Mouse (Mus musculus) heart, embryonic 13.5 days (tissue): ENCODE measurements around the gene Acad12. TPM values are rescaled to one million over a fixed set of nuclear protein-coding genes. Genes with fewer than 3 reads are reported as not detected.
"Not testable (repeated sequence)": the region's sequence is repeated elsewhere in the genome, so short reads cannot be mapped to it uniquely, and the experiment has no call there.

Source experiments
- ATAC-seq: fragments of 200-750 bp; cut with Nextera tagmentation; 2 replicates; pipeline ENCODE4 v1.8.0; 2017; ENCODE audit warnings: moderate TSS enrichment; ENCODE audit not compliant: insufficient number of reproducible peaks, low FRiP score, low TSS enrichment; ENCODE audit errors: extremely low read depth
- H3K27ac ChIP-seq: fragments of 300-500 bp; sonication (generic); replicated peaks from 2 replicates; pipeline ENCODE4 v1.5.1; 2015; ENCODE audit warnings: moderate library complexity, mild to moderate bottlenecking, inconsistent platforms
- H3K27me3 ChIP-seq: fragments of 300-500 bp; sonication (generic); replicated peaks from 2 replicates; pipeline ENCODE4 v1.6.1; 2015; ENCODE audit warnings: mild to moderate bottlenecking, inconsistent platforms
- H3K36me3 ChIP-seq: fragments of 300-500 bp; sonication (generic); 2 replicates; pipeline ENCODE4 v1.6.1; 2015; ENCODE audit warnings: mild to moderate bottlenecking, inconsistent platforms
- H3K4me1 ChIP-seq: fragments of 300-500 bp; sonication (generic); 2 replicates; pipeline ENCODE4 v1.6.1; 2015; ENCODE audit warnings: inconsistent platforms
- H3K4me2 ChIP-seq: fragments of 300-500 bp; sonication (generic); 2 replicates; pipeline ENCODE4 v1.6.1; 2015; ENCODE audit warnings: inconsistent platforms, mild to moderate bottlenecking, moderate library complexity
- H3K4me3 ChIP-seq: fragments of 300-500 bp; sonication (generic); 2 replicates; pipeline ENCODE4 v1.5.1; 2015; ENCODE audit warnings: moderate library complexity, mild to moderate bottlenecking, inconsistent platforms
- H3K9ac ChIP-seq: fragments of 300-500 bp; sonication (generic); 2 replicates; pipeline ENCODE4 v1.6.1; 2015; ENCODE audit warnings: inconsistent platforms, mild to moderate bottlenecking, moderate library complexity
- H3K9me3 ChIP-seq: fragments of 300-500 bp; sonication (generic); 2 replicates; pipeline ENCODE4 v1.6.1; 2016; ENCODE audit warnings: inconsistent platforms
- WGBS: fragments of 180-500 bp; shearing (Covaris S2); methylation state at CpG from one replicate; pipeline ENCODE4 v1.1.7; 2015; ENCODE audit warnings: mixed read lengths; 5-methylcytosine and 5-hydroxymethylcytosine counted together
- polyA plus RNA-seq: library from polyadenylated mRNA; unstranded; fragments of >200 nt; fragmentation: Nextera tagmentation; extraction: Ambion mirVana; gene quantifications from 2 replicates; pipeline ENCODE4 v1.2.1, GENCODE M21; 2015

The Acad12 gene
- polyA plus RNA-seq, 1 experiment from 2014 or later = 5.1 TPM

- 41% methylated on average over 7 of the region's 8 CpGs for WGBS
- H3K36me3 ChIP-seq, ATAC-seq: not testable (repeated sequence)
Measured at GRCm38 (mm10) chr5:121609556-121610135, 9.1 kb downstream of the Acad12 start.

GRCm38 (mm10) chr5:121606151-121606550 lies 12.6 kb downstream of the Acad12 start:
- Histone ChIP-seq H3K4me2 (no peak overlapping the region), H3K4me1 (peaks cover 4% of the 10 kb centered on the region; the same call in 1 of the 2 replicates), H3K4me3 (no peak overlapping the region), H3K9me3 (no peaks in the 10 kb centered on the region), H3K9ac (no peak overlapping the region), H3K36me3 (no peaks in the 10 kb centered on the region), H3K27me3 (no peaks in the 10 kb centered on the region), H3K27ac (no peak overlapping the region)
- ATAC-seq = no peak
- WGBS = 0% methylated on average over 2 of the region's 2 CpGs

More at GRCm38 (mm10) chr5:121609556-121610135, 9.1 kb downstream of the Acad12 start:
- H3K4me1 ChIP-seq, H3K27me3 ChIP-seq, H3K27ac ChIP-seq, H3K4me2 ChIP-seq, H3K4me3 ChIP-seq, H3K9ac ChIP-seq, H3K9me3 ChIP-seq: not testable (repeated sequence)

GRCm38 (mm10) chr5:121603815-121604214 lies 14.9 kb downstream of the Acad12 start:
- H3K36me3 ChIP-seq, H3K4me3 ChIP-seq, H3K9me3 ChIP-seq, H3K4me2 ChIP-seq, ATAC-seq, H3K27me3 ChIP-seq, H3K4me1 ChIP-seq, H3K27ac ChIP-seq, H3K9ac ChIP-seq: not testable (repeated sequence)
- WGBS = 58% methylated on average over 1 of the region's 1 CpGs

- WGBS = 29% methylated on average over 9 of the region's 9 CpGs
- no peak for ATAC-seq
- peaks cover 11% of the 10 kb centered on the region; the same call in 1 of the 2 replicates for H3K27me3 ChIP-seq
- H3K4me2 ChIP-seq = no peak overlapping the region; the same call in 1 of the 2 replicates
- no peak overlapping the region for H3K27ac ChIP-seq
- H3K9ac ChIP-seq = peak overlapping the region; percentile 48
- H3K9me3 ChIP-seq = no peaks in the 10 kb centered on the region
- no peaks in the 10 kb centered on the region for H3K36me3 ChIP-seq
- H3K4me1 ChIP-seq = peaks cover 7% of the 10 kb centered on the region
- H3K4me3 ChIP-seq = no peak overlapping the region
Measured at GRCm38 (mm10) chr5:121601547-121602299, 17.0 kb downstream of the Acad12 start.

- peaks cover 23% of the 10 kb centered on the region for H3K4me1 ChIP-seq
- no peaks in the 10 kb centered on the region for H3K36me3 ChIP-seq
- H3K27me3 ChIP-seq = peaks cover 11% of the 10 kb centered on the region; the same call in 1 of the 2 replicates
- H3K4me2 ChIP-seq = no peak overlapping the region
- H3K4me3 ChIP-seq = no peak overlapping the region
- no peak for ATAC-seq
- no peak overlapping the region for H3K9ac ChIP-seq
- no peak overlapping the region for H3K27ac ChIP-seq
- H3K9me3 ChIP-seq = no peaks in the 10 kb centered on the region
- WGBS = 59% methylated on average over 13 of the region's 13 CpGs
Measured at GRCm38 (mm10) chr5:121598871-121599610, 19.7 kb downstream of the Acad12 start.

GRCm38 (mm10) chr5:121597991-121598537 lies 20.7 kb downstream of the Acad12 start:
- 75% methylated on average over 7 of the region's 7 CpGs for WGBS

GRCm38 (mm10) chr5:121597332-121597731 lies 21.4 kb downstream of the Acad12 start:
- no peak overlapping the region for H3K27ac ChIP-seq
- H3K9me3 ChIP-seq = no peaks in the 10 kb centered on the region
- WGBS = 54% methylated on average over 4 of the region's 4 CpGs
- no peak overlapping the region for H3K4me2 ChIP-seq
- H3K4me1 ChIP-seq = peaks cover 35% of the 10 kb centered on the region
- H3K4me3 ChIP-seq = no peak overlapping the region
- no peaks in the 10 kb centered on the region for H3K36me3 ChIP-seq
- no peak overlapping the region for H3K9ac ChIP-seq
- peaks cover 11% of the 10 kb centered on the region; the same call in 1 of the 2 replicates for H3K27me3 ChIP-seq
- no peak for ATAC-seq

More at GRCm38 (mm10) chr5:121597991-121598537, 20.7 kb downstream of the Acad12 start:
- Histone ChIP-seq H3K27me3 (peaks cover 11% of the 10 kb centered on the region; the same call in 1 of the 2 replicates), H3K36me3 (no peaks in the 10 kb centered on the region), H3K9me3 (no peaks in the 10 kb centered on the region), H3K4me1 (peaks cover 28% of the 10 kb centered on the region), H3K4me3 (no peak overlapping the region), H3K4me2 (no peak overlapping the region), H3K27ac (no peak overlapping the region), H3K9ac (no peak overlapping the region)
- no peak for ATAC-seq

GRCm38 (mm10) chr5:121596226-121596625 lies 22.5 kb downstream of the Acad12 start:
- H3K4me2 ChIP-seq = no peak overlapping the region
- 36% methylated on average over 6 of the region's 6 CpGs for WGBS
- ATAC-seq = no peak
- no peak overlapping the region for H3K27ac ChIP-seq
- no peaks in the 10 kb centered on the region for H3K36me3 ChIP-seq
- no peak overlapping the region for H3K9ac ChIP-seq
- peaks cover 13% of the 10 kb centered on the region; the same call in 1 of the 2 replicates for H3K27me3 ChIP-seq
- no peak overlapping the region for H3K4me3 ChIP-seq
- H3K9me3 ChIP-seq = no peaks in the 10 kb centered on the region
- peaks cover 42% of the 10 kb centered on the region for H3K4me1 ChIP-seq

- H3K36me3 ChIP-seq = no peaks in the 10 kb centered on the region
- H3K9me3 ChIP-seq = no peaks in the 10 kb centered on the region
- no peak overlapping the region for H3K9ac ChIP-seq
- H3K4me1 ChIP-seq = peaks cover 45% of the 10 kb centered on the region
- H3K4me2 ChIP-seq = no peak overlapping the region
- peaks cover 13% of the 10 kb centered on the region; the same call in 1 of the 2 replicates for H3K27me3 ChIP-seq
- no peak overlapping the region for H3K4me3 ChIP-seq
- no peak overlapping the region for H3K27ac ChIP-seq
- no peak for ATAC-seq
- WGBS = 58% methylated on average over 6 of the region's 6 CpGs
Measured at GRCm38 (mm10) chr5:121595758-121596157, 23.0 kb downstream of the Acad12 start.

GRCm38 (mm10) chr5:121594714-121595313 lies 23.9 kb downstream of the Acad12 start:
- Histone ChIP-seq H3K27ac (no peak overlapping the region), H3K4me3 (no peak overlapping the region), H3K36me3 (no peaks in the 10 kb centered on the region), H3K27me3 (peaks cover 13% of the 10 kb centered on the region; the same call in 1 of the 2 replicates), H3K9me3 (no peaks in the 10 kb centered on the region), H3K4me1 (peaks cover 42% of the 10 kb centered on the region), H3K4me2 (peak overlapping the region; percentile 98; the same call in 1 of the 2 replicates), H3K9ac (no peak overlapping the region)
- WGBS = 74% methylated on average over 6 of the region's 6 CpGs
- no peak for ATAC-seq
